Mouse (Mus musculus): Measurements from ENCODE around the gene Ppp2r3a. TPM values are rescaled to one million over a fixed set of nuclear protein-coding genes. Genes with fewer than 3 reads are reported as not detected.

Ppp2r3a gene
- total and polyA plus RNA-seq, 3 experiments = 1.1 to 3.0 TPM; not detected in 1

DNA sequence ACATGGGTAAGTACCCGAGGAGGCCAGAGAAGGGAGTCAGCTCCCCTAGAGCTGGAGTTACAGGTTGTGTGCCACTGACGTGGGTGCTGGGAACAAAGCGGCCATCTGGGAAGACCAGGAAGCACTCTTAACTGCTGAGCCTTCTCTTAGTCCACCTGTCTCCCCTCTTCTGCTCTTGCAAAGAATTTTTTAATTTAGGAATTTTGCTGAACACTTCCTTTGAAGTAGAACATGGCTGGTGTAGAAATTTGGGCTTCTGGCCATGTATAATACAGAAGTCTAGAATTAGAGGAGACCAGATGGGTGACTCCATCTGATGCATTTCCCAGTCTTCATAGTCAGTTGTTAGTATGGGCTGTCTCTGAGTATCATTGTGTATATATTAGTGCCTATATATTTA, 167.9 kb downstream of the Ppp2r3a start:
- H3K4me1 ChIP-seq (ENCODE audit: control insufficient read depth in 1 of 2, insufficient read depth in 2 of 2, low read length in 2 of 2) = peaks cover 0 to 9% of the 10 kb centered on the region in 2 experiments; a peak in 1 of 4 replicates
- H3K36me3 ChIP-seq (ENCODE audit: control insufficient read depth in 1 of 2, insufficient read depth in 2 of 2, low read length in 2 of 2) = peaks cover 4 to 37% of the 10 kb centered on the region in 2 experiments; a peak in 3 of 4 replicates
- H3K27ac ChIP-seq (ENCODE audit: control insufficient read depth, low read depth, low read length) = no peak overlapping the region
- peaks cover 57% of the 10 kb centered on the region for H3K79me2 ChIP-seq (ENCODE audit: control insufficient read depth, insufficient read depth, low read length, poor library complexity)
- H3K27me3 ChIP-seq (ENCODE audit: control insufficient read depth in 1 of 2, insufficient read depth in 2 of 2, low read length in 2 of 2) = no peaks in the 10 kb centered on the region
- no peak for DNase-seq (ENCODE audit: low read depth, low spot score)
- TF ChIP-seq POLR2A (IDR thresholded peaks at IDR 0.05; ENCODE audit: control insufficient read depth in 1 of 2, insufficient read depth in 1 of 2, low read depth in 1 of 2, low read length in 2 of 2, poor library complexity in 1 of 2) (no peak), ZMIZ1 (IDR thresholded peaks at IDR 0.05; ENCODE audit: low read depth, low read length) (no peak), ZC3H11A (IDR thresholded peaks at IDR 0.05; ENCODE audit: low read depth, low read length) (no peak), NRF1 (IDR thresholded peaks at IDR 0.05; ENCODE audit: insufficient read depth, low read depth, low read length, poor library complexity, severe bottlenecking) (no peak), MXI1 (IDR thresholded peaks at IDR 0.05; ENCODE audit: low read depth, low read length) (no peak), MYB (IDR thresholded peaks at IDR 0.05; ENCODE audit: low read depth, low read length) (no peak), ETS1 (IDR thresholded peaks at IDR 0.05; ENCODE audit: low read depth, low read length) (no peak), SIN3A (IDR thresholded peaks at IDR 0.05; ENCODE audit: low read length) (no peak), UBTF (IDR thresholded peaks at IDR 0.05; ENCODE audit: borderline replicate concordance, insufficient read depth, low read depth, low read length) (no peak), CHD1 (IDR thresholded peaks at IDR 0.05; ENCODE audit: low read depth, low read length) (no peak), SMC3 (IDR thresholded peaks at IDR 0.05; ENCODE audit: low read depth, low read length) (no peak)
- no peaks in the 10 kb centered on the region for H3K9me3 ChIP-seq (replicated peaks; ENCODE audit: insufficient read depth, low read length)
- H3K9ac ChIP-seq (ENCODE audit: control insufficient read depth, low read depth, low read length, poor library complexity, severe bottlenecking) = no peak overlapping the region
- no peak overlapping the region for H3K4me3 ChIP-seq (ENCODE audit: control insufficient read depth in 1 of 2, insufficient read depth in 1 of 2, low read depth in 2 of 2, low read length in 2 of 2)

DNA sequence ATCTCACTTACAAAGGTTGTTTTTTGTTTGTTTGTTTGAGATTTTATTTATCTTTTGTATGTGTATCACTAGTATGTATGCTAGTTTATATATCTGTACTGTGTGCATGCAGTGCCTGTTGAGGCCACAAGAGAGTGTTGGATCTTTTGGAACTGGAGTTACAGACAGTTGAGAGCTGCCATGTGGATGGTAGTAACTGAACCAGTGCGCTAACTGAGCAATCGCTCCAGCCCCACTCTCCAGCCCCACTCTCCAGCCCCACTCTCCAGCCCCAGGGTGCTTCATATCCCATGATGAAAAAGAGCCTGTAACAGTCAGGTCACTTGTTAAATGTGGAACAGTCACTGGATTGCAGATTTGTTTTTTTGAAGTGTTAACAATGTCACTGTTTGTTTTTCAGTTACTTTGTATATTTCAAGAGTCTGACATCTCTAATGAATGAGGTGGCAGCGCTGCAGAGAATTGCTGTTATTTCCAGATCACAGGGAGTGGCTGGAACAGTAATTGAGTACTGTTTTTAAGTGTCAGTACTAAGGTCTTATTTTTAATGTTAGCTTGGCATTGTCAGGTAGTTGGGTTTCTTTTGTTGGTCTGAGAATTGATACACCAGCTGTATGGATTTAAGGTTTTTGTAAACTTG, 171.4 kb downstream of the Ppp2r3a start:
- peak; percentile 43 for DNase-seq (ENCODE audit: low read depth, low spot score)
- Histone ChIP-seq H3K36me3 (ENCODE audit: control insufficient read depth in 1 of 2, insufficient read depth in 2 of 2, low read length in 2 of 2) (peaks cover 4 to 37% of the 10 kb centered on the region in 2 experiments; a peak in 3 of 4 replicates), H3K9ac (ENCODE audit: control insufficient read depth, low read depth, low read length, poor library complexity, severe bottlenecking) (no peak overlapping the region), H3K27ac (ENCODE audit: control insufficient read depth, low read depth, low read length) (no peak overlapping the region), H3K27me3 (ENCODE audit: control insufficient read depth in 1 of 2, insufficient read depth in 2 of 2, low read length in 2 of 2) (no peaks in the 10 kb centered on the region), H3K9me3 (replicated peaks; ENCODE audit: insufficient read depth, low read length) (no peaks in the 10 kb centered on the region), H3K4me1 (ENCODE audit: control insufficient read depth in 1 of 2, insufficient read depth in 2 of 2, low read length in 2 of 2) (peaks cover 0 to 12% of the 10 kb centered on the region in 2 experiments; a peak in 2 of 4 replicates), H3K79me2 (ENCODE audit: control insufficient read depth, insufficient read depth, low read length, poor library complexity) (peaks cover 88% of the 10 kb centered on the region), H3K4me3 (ENCODE audit: control insufficient read depth in 1 of 2, insufficient read depth in 1 of 2, low read depth in 2 of 2, low read length in 2 of 2) (no peak overlapping the region)
- TF ChIP-seq NELFE (IDR thresholded peaks at IDR 0.05; ENCODE audit: low read depth, low read length) = no peak
- TF ChIP-seq GATA1 (IDR thresholded peaks at IDR 0.05; ENCODE audit: low read depth, low read length) = no peak
- no peak for TF ChIP-seq BHLHE40 (IDR thresholded peaks at IDR 0.05; ENCODE audit: borderline replicate concordance, low read depth, low read length)
- peak in 2 of 3 experiments; percentile 18 to 27; a peak in 2 of 6 replicates for TF ChIP-seq CTCF (IDR thresholded peaks at IDR 0.05 in 2 of 3, conservative IDR thresholded peaks at IDR 0.05 in 1 of 3; ENCODE audit: control insufficient read depth in 1 of 3, insufficient read depth in 1 of 3, low read depth in 2 of 3, low read length in 3 of 3, poor library complexity in 1 of 3, severe bottlenecking in 1 of 3)
- TF ChIP-seq TAL1 (IDR thresholded peaks at IDR 0.05; ENCODE audit: low read length) = no peak
